Mouse (Mus musculus): ENCODE measurements at regions not wholly inside any gene's neighbourhood (a gene's known extent, or its start where the extent isn't known, plus 50 kb on each side); places are given as distances from the start of the nearest gene placed in this dataset.

- Histone ChIP-seq H3K4me3 (ENCODE audit: low read depth, low read length) (no peak overlapping the region), H3K9ac (replicated peaks; ENCODE audit: low read depth, low read length) (no peak overlapping the region), H3K4me2 (replicated peaks; ENCODE audit: low read depth, low read length) (no peak overlapping the region), H3K9me3 (ENCODE audit: control insufficient read depth, low read depth, low read length) (no peaks in the 10 kb centered on the region), H3K36me3 (ENCODE audit: control insufficient read depth, insufficient read depth, low read length) (no peaks in the 10 kb centered on the region), H3K27ac (ENCODE audit: low read length) (no peak overlapping the region), H3K27me3 (ENCODE audit: control insufficient read depth, insufficient read depth, low read length) (no peaks in the 10 kb centered on the region), H3K4me1 (ENCODE audit: control insufficient read depth, insufficient read depth, low read length) (no peaks in the 10 kb centered on the region)
- ATAC-seq (ENCODE audit: insufficient number of reproducible peaks, insufficient read depth, low FRiP score, low read depth): no peak
- WGBS: 75% methylated on average over 5 of the region's 5 CpGs
These were observed 91.3 kb upstream of the Ppp2r3a start for GRCm38 (mm10) chr9:101342887-101343286.

DNA sequence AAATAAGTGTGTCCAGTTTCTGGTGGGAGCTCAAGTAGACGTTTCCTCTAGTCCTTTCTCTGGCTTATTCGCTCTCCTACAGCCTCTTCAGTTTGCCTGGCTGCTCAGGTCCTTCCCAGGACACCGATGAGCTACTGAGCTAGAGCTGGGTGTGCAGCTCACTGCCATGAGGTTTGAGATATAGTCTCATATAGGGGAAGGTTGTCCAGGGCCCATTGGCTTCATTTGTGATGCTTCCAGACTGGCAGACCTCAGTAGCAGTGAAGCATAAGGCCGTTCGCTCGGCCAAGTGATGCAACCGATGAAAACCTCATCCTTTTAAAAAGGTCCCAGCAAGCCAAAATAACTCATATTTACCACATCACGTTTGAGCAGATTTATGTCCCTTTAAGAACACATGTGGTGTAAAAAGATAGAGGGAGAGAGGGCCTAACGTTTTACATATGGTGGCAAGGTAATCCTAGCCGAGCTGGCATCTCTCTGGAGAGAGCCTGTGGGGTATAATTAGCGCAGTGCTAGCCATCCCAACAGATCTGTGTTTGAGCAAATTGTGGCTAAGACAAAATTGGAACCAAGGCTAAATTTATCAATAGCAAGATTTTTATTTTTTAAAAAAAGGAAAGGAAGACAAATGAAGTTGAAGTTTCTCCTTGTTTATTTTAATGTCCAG is 89.3 kb upstream of the Ppp2r3a start:
- Histone ChIP-seq H3K4me1 (ENCODE audit: control insufficient read depth, insufficient read depth, low read length) (no peaks in the 10 kb centered on the region), H3K27ac (ENCODE audit: low read length) (no peak overlapping the region), H3K36me3 (ENCODE audit: control insufficient read depth, insufficient read depth, low read length) (no peaks in the 10 kb centered on the region), H3K9ac (replicated peaks; ENCODE audit: low read depth, low read length) (no peak overlapping the region), H3K4me2 (replicated peaks; ENCODE audit: low read depth, low read length) (no peak overlapping the region), H3K27me3 (ENCODE audit: control insufficient read depth, insufficient read depth, low read length) (no peaks in the 10 kb centered on the region), H3K9me3 (ENCODE audit: control insufficient read depth, low read depth, low read length) (no peaks in the 10 kb centered on the region), H3K4me3 (ENCODE audit: low read depth, low read length) (no peak overlapping the region)
- WGBS: 65% methylated on average over 11 of the region's 11 CpGs
- ATAC-seq (ENCODE audit: insufficient number of reproducible peaks, insufficient read depth, low FRiP score, low read depth): no peak

DNA sequence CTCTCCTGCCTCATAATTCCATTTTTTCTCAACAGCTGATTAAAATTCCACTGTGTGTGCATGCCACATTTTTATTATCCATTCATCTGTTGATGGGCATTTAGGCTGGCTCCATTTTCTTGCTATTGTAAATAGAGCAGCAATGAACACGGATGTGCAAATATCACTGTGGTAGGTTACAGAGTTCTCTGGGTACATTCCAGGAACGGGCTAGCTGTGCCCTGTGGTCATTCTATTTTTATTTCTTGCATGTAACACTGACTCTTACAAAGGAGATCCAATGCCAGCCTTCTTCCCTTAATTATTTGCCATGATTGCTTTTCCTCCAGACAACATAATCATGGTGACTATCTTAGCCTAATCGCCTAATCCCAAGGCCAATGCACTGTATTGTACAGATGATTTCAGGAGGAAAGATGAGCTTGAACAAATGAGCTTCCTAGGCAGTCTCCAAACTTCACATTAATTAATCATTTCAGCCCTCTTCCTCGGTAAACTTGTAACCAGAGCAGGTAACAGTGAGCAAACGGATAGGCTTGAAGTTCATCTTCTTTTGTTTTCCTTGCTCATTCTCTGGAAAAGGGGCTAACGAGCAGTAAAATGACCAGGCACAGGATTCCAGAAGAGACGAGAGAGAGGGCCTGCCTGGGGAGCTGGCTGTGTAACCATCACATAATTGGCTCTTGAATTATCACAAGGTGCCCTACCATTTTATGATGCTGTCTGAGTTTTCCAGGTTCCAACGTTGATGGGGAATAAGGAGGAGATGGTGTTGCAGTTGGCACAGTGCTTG is 77.6 kb upstream of the Ppp2r3a start:
- Histone ChIP-seq H3K27ac (ENCODE audit: low read length) (no peak overlapping the region), H3K27me3 (ENCODE audit: control insufficient read depth, insufficient read depth, low read length) (no peaks in the 10 kb centered on the region), H3K4me2 (replicated peaks; ENCODE audit: low read depth, low read length) (no peak overlapping the region), H3K4me3 (ENCODE audit: low read depth, low read length) (no peak overlapping the region), H3K9me3 (ENCODE audit: control insufficient read depth, low read depth, low read length) (no peaks in the 10 kb centered on the region), H3K9ac (replicated peaks; ENCODE audit: low read depth, low read length) (no peak overlapping the region), H3K4me1 (ENCODE audit: control insufficient read depth, insufficient read depth, low read length) (no peaks in the 10 kb centered on the region), H3K36me3 (ENCODE audit: control insufficient read depth, insufficient read depth, low read length) (no peaks in the 10 kb centered on the region)
- no peak for ATAC-seq (ENCODE audit: insufficient number of reproducible peaks, insufficient read depth, low FRiP score, low read depth)
- 68% methylated on average over 8 of the region's 8 CpGs for WGBS

DNA sequence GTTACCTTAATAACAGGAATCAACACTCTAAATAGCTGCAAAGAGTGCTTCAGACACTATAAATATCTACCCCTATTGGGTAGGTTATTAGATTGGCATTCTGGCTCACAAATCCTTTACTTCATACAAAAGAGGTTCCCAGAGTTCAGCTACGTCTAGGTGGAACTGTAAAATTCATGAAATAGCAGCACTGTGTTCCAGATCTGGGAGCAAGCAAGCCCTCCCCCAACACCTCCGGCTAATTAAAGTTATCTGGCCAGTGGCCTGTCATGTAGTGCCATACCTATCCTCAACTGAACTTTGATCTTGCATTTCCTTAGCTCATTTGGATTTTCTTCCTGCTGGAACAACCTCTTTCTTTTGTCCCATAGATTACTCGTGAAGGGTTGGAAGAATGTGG is 75.4 kb upstream of the Ppp2r3a start:
- ATAC-seq (ENCODE audit: insufficient number of reproducible peaks, insufficient read depth, low FRiP score, low read depth): no peak
- no peaks in the 10 kb centered on the region for H3K36me3 ChIP-seq (ENCODE audit: control insufficient read depth, insufficient read depth, low read length)
- no peak overlapping the region for H3K4me3 ChIP-seq (ENCODE audit: low read depth, low read length)
- H3K4me1 ChIP-seq (ENCODE audit: control insufficient read depth, insufficient read depth, low read length): no peaks in the 10 kb centered on the region
- H3K4me2 ChIP-seq (replicated peaks; ENCODE audit: low read depth, low read length): no peak overlapping the region
- H3K9me3 ChIP-seq (ENCODE audit: control insufficient read depth, low read depth, low read length): no peaks in the 10 kb centered on the region
- H3K9ac ChIP-seq (replicated peaks; ENCODE audit: low read depth, low read length): no peak overlapping the region
- H3K27ac ChIP-seq (ENCODE audit: low read length): no peak overlapping the region
- WGBS: 65% methylated on average over 3 of the region's 3 CpGs
- H3K27me3 ChIP-seq (ENCODE audit: control insufficient read depth, insufficient read depth, low read length): no peaks in the 10 kb centered on the region

GRCm38 (mm10) chr9:101314036-101314435 is 62.4 kb upstream of the Ppp2r3a start:
- no peaks in the 10 kb centered on the region for H3K9me3 ChIP-seq (ENCODE audit: control insufficient read depth, low read depth, low read length)
- no peak overlapping the region for H3K27ac ChIP-seq (ENCODE audit: low read length)
- H3K4me3 ChIP-seq (ENCODE audit: low read depth, low read length): no peak overlapping the region
- WGBS: 44% methylated on average over 4 of the region's 4 CpGs
- ATAC-seq (ENCODE audit: insufficient number of reproducible peaks, insufficient read depth, low FRiP score, low read depth): no peak
- no peaks in the 10 kb centered on the region for H3K36me3 ChIP-seq (ENCODE audit: control insufficient read depth, insufficient read depth, low read length)
- H3K27me3 ChIP-seq (ENCODE audit: control insufficient read depth, insufficient read depth, low read length): no peaks in the 10 kb centered on the region
- H3K4me1 ChIP-seq (ENCODE audit: control insufficient read depth, insufficient read depth, low read length): no peaks in the 10 kb centered on the region
- H3K9ac ChIP-seq (replicated peaks; ENCODE audit: low read depth, low read length): no peak overlapping the region
- H3K4me2 ChIP-seq (replicated peaks; ENCODE audit: low read depth, low read length): no peak overlapping the region

DNA sequence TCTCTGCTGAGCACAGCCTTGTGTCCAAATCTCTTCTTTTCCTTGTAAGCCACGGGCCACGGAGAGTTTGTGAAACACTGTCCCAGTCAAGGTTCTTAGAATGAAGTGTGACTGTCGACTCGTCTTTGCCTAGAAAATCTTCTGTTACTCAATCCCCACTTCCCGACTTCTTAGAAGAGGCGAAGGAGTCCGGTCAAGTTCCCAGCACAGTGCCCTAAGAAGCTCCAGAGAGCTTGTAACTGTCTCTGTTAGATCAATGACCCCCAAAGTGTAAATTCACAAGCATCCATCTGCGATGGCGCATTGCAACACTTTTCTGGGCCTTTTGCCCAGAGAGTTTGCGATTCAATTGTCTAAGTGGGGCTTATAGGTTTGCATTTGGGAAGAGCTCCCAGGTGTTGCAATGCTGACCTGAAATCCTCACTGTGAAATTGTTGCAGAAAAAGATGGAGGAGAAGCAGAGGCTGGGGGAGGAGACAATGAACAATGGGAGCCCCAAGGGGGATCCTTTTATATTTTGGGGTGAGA is 54.9 kb upstream of the Ppp2r3a start:
- Histone ChIP-seq H3K9ac (replicated peaks; ENCODE audit: low read depth, low read length) (no peak overlapping the region), H3K4me2 (replicated peaks; ENCODE audit: low read depth, low read length) (no peak overlapping the region), H3K4me3 (ENCODE audit: low read depth, low read length) (no peak overlapping the region), H3K36me3 (ENCODE audit: control insufficient read depth, insufficient read depth, low read length) (no peaks in the 10 kb centered on the region), H3K27me3 (ENCODE audit: control insufficient read depth, insufficient read depth, low read length) (no peaks in the 10 kb centered on the region), H3K9me3 (ENCODE audit: control insufficient read depth, low read depth, low read length) (no peaks in the 10 kb centered on the region), H3K4me1 (ENCODE audit: control insufficient read depth, insufficient read depth, low read length) (no peaks in the 10 kb centered on the region), H3K27ac (ENCODE audit: low read length) (no peak overlapping the region)
- 84% methylated on average over 10 of the region's 10 CpGs for WGBS
- ATAC-seq (ENCODE audit: insufficient number of reproducible peaks, insufficient read depth, low FRiP score, low read depth): no peak

DNA sequence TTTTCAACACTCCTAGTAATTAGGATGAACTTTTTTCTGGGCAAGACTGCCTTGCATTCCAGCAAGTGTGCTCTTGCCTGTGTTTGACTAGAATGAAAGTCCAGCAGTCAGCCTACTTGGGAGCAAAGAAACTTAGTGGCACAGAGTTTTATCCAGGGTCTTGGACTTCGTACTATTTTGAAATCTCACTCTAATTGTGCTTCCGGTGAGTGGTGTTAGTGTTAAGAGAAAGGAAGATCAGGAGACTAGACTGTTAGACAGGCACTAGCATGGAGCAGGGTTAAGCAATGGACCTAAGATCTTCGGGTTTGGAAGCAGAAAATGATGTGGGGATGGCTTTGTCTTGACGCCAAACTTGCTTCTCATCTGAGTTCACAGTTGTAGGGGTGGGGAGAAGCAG is 54.1 kb upstream of the Ppp2r3a start:
- no peak overlapping the region for H3K27ac ChIP-seq (ENCODE audit: low read length)
- H3K9me3 ChIP-seq (ENCODE audit: control insufficient read depth, low read depth, low read length): no peaks in the 10 kb centered on the region
- no peak overlapping the region for H3K4me3 ChIP-seq (ENCODE audit: low read depth, low read length)
- no peak overlapping the region for H3K9ac ChIP-seq (replicated peaks; ENCODE audit: low read depth, low read length)
- no peak overlapping the region for H3K4me2 ChIP-seq (replicated peaks; ENCODE audit: low read depth, low read length)
- H3K36me3 ChIP-seq (ENCODE audit: control insufficient read depth, insufficient read depth, low read length): no peaks in the 10 kb centered on the region
- no peaks in the 10 kb centered on the region for H3K4me1 ChIP-seq (ENCODE audit: control insufficient read depth, insufficient read depth, low read length)
- no peak for ATAC-seq (ENCODE audit: insufficient number of reproducible peaks, insufficient read depth, low FRiP score, low read depth)
- 85% methylated on average over 4 of the region's 4 CpGs for WGBS
- no peaks in the 10 kb centered on the region for H3K27me3 ChIP-seq (ENCODE audit: control insufficient read depth, insufficient read depth, low read length)

Measured in stomach, embryonic 14.5 days (tissue).